Mouse (Mus musculus) lung, adult 2 months (tissue): ENCODE measurements around the gene Afap1l2.

Experiments
- CTCF ChIP-seq: fragments of 200-500 bp; IDR thresholded peaks from 2 replicates; pipeline ENCODE4 v1.5.1; 2011; ENCODE audit warnings: mild to moderate bottlenecking, low read length, control low read depth; ENCODE audit not compliant: insufficient read depth
- POLR2A ChIP-seq: fragments of 200-500 bp; IDR thresholded peaks from 2 replicates; pipeline ENCODE4 v1.6.1; 2011; ENCODE audit warnings: low read depth, mild to moderate bottlenecking, control low read depth, low read length, borderline replicate concordance; ENCODE audit errors: extremely low read depth

- TF ChIP-seq POLR2A (no peak), CTCF (no peak)
Measured at GRCm38 (mm10) chr19:57012068-57012467, 4.0 kb upstream of the Afap1l2 start.
